Mouse (Mus musculus) liver, embryonic 15.5 days (tissue): ENCODE data around the gene Pbx4. TPM values are rescaled to one million over a fixed set of nuclear protein-coding genes. Genes with fewer than 3 reads are reported as not detected.

ENCODE experiments used
- ATAC-seq: fragments of 200-750 bp; cut with Nextera tagmentation; 2 replicates; pipeline ENCODE4 v1.8.0; 2017; ENCODE audit warnings: moderate number of reproducible peaks, mild to moderate bottlenecking, moderate library complexity; ENCODE audit not compliant: insufficient read depth
- H3K27ac ChIP-seq: fragments of 300-500 bp; sonication (generic); replicated peaks from 2 replicates; pipeline ENCODE4 v1.5.1; 2015; ENCODE audit warnings: mild to moderate bottlenecking, inconsistent platforms
- H3K27me3 ChIP-seq: fragments of 300-500 bp; sonication (generic); 2 replicates; pipeline ENCODE4 v1.6.1; 2015; ENCODE audit warnings: mild to moderate bottlenecking, inconsistent platforms
- H3K36me3 ChIP-seq: fragments of 300-500 bp; sonication (generic); replicated peaks from 2 replicates; pipeline ENCODE4 v1.6.1; 2015; ENCODE audit warnings: moderate library complexity, mild to moderate bottlenecking, inconsistent platforms
- H3K4me1 ChIP-seq: fragments of 300-500 bp; sonication (generic); replicated peaks from 2 replicates; pipeline ENCODE4 v1.6.1; 2015; ENCODE audit warnings: inconsistent platforms
- H3K4me2 ChIP-seq: fragments of 300-500 bp; sonication (generic); 2 replicates; pipeline ENCODE4 v1.6.1; 2015; ENCODE audit warnings: moderate library complexity, mild to moderate bottlenecking, inconsistent platforms
- H3K4me3 ChIP-seq: fragments of 300-500 bp; sonication (generic); replicated peaks from 2 replicates; pipeline ENCODE4 v1.5.1; 2015; ENCODE audit warnings: mild to moderate bottlenecking, inconsistent platforms
- H3K9ac ChIP-seq: fragments of 300-500 bp; sonication (generic); 2 replicates; pipeline ENCODE4 v1.6.1; 2015; ENCODE audit warnings: moderate library complexity, mild to moderate bottlenecking, inconsistent platforms
- H3K9me3 ChIP-seq: fragments of 300-500 bp; sonication (generic); replicated peaks from 2 replicates; pipeline ENCODE4 v1.6.1; 2016; ENCODE audit warnings: inconsistent platforms
- WGBS: fragments of 180-500 bp; shearing (Covaris S2); methylation state at CpG from one replicate; pipeline ENCODE4 v1.1.7; 2015; ENCODE audit warnings: mixed read lengths; ENCODE audit not compliant: insufficient replicate concordance; 5-methylcytosine and 5-hydroxymethylcytosine counted together
- polyA plus RNA-seq: library from polyadenylated mRNA; unstranded; fragments of >200 nt; fragmentation: Nextera tagmentation; extraction: Ambion mirVana; gene quantifications from 2 replicates; pipeline ENCODE4 v1.2.1, GENCODE M21; 2015

The Pbx4 gene
- polyA plus RNA-seq, 1 experiment from 2014 or later, result 2.0 TPM

DNA sequence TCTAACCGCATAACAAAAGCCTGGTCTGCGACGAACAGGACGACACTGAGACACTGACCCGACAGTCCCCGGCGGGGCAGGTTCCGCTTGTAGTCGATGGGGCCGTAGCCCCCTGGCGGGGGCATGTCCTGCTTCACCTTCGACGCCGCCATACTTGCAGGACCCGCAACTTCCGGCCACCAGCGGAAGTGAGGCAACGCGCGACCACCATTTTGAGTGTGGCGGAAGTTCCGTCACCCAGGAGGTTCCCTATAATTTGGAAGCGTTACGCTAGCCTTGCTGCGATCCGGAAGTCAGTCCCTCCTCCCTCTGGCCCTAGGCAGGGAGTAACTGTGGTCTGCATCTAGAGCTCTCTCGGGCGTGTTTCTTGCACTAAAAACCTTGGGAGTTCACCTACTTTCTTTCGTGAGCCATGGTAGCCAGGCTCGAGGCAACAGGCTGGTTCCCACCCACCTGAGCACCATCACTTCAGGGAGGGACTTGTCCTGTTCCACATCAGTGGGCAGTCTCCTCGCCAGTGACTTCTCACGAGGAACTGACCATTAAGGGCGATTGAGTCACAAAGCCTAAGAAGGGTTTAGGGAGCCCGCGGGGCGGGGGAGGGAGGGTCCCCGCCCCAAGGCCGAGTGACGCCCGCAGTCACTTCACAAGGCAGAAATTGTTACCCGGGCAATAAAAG lies 69.3 kb downstream of the Pbx4 start:
- ATAC-seq, result peak; percentile 64
- peak overlapping the region; percentile 96 for H3K27ac ChIP-seq
- H3K4me1 ChIP-seq, result peaks cover 82% of the 10 kb centered on the region
- H3K36me3 ChIP-seq, result peaks cover 8% of the 10 kb centered on the region; the same call in 1 of the 2 replicates
- H3K4me3 ChIP-seq, result peak overlapping the region; percentile 65
- no peaks in the 10 kb centered on the region for H3K9me3 ChIP-seq
- H3K9ac ChIP-seq, result peak overlapping the region; percentile 88
- WGBS, result under 1% methylated on average over 41 of the region's 41 CpGs
- peak overlapping the region; percentile 99 for H3K4me2 ChIP-seq
- H3K27me3 ChIP-seq, result no peaks in the 10 kb centered on the region

- peak; percentile 38 for ATAC-seq
- Histone ChIP-seq H3K9ac (peak within 1 kb of the TSS; percentile 88), H3K27ac (peak within 1 kb of the TSS; percentile 96), H3K36me3 (peaks cover 6% of the 10 kb centered on the region), H3K9me3 (no peaks in the 10 kb centered on the region), H3K4me1 (peaks cover 74% of the 10 kb centered on the region), H3K4me2 (peak within 1 kb of the TSS; percentile 99), H3K27me3 (no peaks in the 10 kb centered on the region), H3K4me3 (peak within 1 kb of the TSS; percentile 65)
- WGBS, result 2% methylated on average over 89 of the region's 89 CpGs
Observed at GRCm38 (mm10) chr8:69902163-69903062, 70.1 kb downstream of the Pbx4 start, which contains the start of the genes Tssk6, Ndufa13 and Yjefn3. Gene Tssk6, plus strand, starts transcription at chr8:69902184. Gene Ndufa13, minus strand, starts transcription at chr8:69902558. Gene Yjefn3, minus strand, starts transcription at chr8:69902712.

DNA sequence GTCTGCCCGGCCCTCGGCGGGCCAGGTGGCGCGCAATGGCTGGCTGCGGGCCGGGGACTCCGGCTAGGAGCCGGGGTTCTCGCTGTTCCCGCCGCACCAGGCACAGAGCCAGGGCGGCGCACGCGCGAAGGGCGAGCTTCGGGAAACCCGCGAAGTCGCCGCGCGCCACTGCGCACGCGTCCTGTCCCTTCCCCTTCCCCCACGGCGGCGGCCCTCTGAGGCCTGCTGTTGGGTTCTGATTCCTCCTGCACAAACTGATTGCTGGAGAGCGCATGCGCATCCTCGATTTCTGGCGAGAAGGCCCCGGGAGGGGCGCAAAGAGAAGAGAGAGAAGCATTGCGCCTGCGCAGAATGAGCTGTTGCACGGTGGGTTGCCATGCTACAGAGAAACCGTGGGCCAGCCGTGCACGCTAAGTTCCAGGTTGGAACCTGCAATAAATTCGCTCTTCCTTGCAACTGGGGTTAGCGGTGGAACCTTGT lies 70.8 kb downstream of the Pbx4 start:
- Histone ChIP-seq H3K9ac (peak overlapping the region; percentile 88), H3K27ac (peak overlapping the region; percentile 96), H3K4me3 (peak overlapping the region; percentile 65), H3K27me3 (no peaks in the 10 kb centered on the region), H3K4me2 (peak overlapping the region; percentile 99), H3K4me1 (peaks cover 67% of the 10 kb centered on the region), H3K36me3 (peaks cover 11% of the 10 kb centered on the region), H3K9me3 (no peaks in the 10 kb centered on the region)
- peak; percentile 84 for ATAC-seq
- WGBS, result under 1% methylated on average over 45 of the region's 45 CpGs

DNA sequence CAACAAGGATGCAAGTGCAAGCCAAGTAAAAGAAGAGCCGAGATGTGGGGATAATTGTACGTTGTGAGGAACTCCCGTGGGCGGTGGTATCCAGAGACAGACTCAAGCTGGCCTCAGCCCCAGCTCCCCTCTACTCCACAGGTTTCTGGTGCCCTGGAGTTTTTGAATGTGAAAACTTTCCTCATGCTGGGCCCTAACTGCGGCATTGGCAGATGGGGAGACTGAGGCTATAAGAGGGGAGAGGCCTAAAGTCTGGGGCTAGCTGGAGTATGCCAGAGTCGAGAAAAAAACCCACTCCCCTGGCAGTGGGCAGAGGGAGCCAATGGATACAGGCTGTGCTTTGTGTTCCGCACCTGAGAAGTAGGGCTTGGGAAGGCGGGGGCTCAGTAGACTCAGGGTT lies 71.8 kb downstream of the Pbx4 start:
- Histone ChIP-seq H3K4me2 (peak overlapping the region; percentile 99), H3K9ac (no peak overlapping the region), H3K9me3 (no peaks in the 10 kb centered on the region), H3K4me1 (peaks cover 58% of the 10 kb centered on the region), H3K27me3 (no peaks in the 10 kb centered on the region), H3K27ac (no peak overlapping the region), H3K36me3 (peaks cover 21% of the 10 kb centered on the region), H3K4me3 (no peak overlapping the region)
- WGBS, result 81% methylated on average over 8 of the region's 8 CpGs
- no peak for ATAC-seq

DNA sequence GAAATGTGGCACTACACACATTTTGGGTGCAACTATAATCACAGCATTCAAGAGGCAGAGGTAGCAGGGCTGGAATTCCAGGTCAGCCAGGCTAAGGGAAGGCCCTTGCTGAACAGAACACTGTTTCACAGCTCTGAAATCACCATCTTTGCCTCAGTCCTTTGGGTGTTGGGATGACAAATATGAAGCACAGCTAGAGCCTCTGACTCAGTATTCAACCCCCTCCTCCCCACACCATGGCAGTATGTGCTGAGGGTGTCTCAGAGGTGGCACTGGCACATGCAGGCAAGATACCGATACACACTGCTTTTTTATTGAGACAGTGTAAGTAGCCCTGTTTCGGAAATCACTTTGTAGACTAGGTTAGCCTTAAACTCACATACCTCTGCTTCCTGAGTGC lies 74.0 kb downstream of the Pbx4 start:
- no peaks in the 10 kb centered on the region for H3K9me3 ChIP-seq
- no peaks in the 10 kb centered on the region for H3K27me3 ChIP-seq
- H3K4me1 ChIP-seq, result peaks cover 42% of the 10 kb centered on the region
- no peak overlapping the region for H3K27ac ChIP-seq
- 88% methylated on average over 2 of the region's 2 CpGs for WGBS
- H3K36me3 ChIP-seq, result peaks cover 43% of the 10 kb centered on the region
- H3K4me3 ChIP-seq, result no peak overlapping the region
- no peak for ATAC-seq
- no peak overlapping the region for H3K4me2 ChIP-seq
- no peak overlapping the region for H3K9ac ChIP-seq

- Histone ChIP-seq H3K36me3 (peaks cover 51% of the 10 kb centered on the region), H3K27ac (0 out of 2 replicates have a peak overlapping the region, but pooled peaks have one; percentile 2), H3K4me1 (peaks cover 39% of the 10 kb centered on the region), H3K4me3 (no peak overlapping the region), H3K9ac (no peak overlapping the region), H3K4me2 (no peak overlapping the region), H3K27me3 (no peaks in the 10 kb centered on the region), H3K9me3 (no peaks in the 10 kb centered on the region)
- WGBS, result 78% methylated on average over 2 of the region's 2 CpGs
- no peak for ATAC-seq
Observed at GRCm38 (mm10) chr8:69907106-69907505, 74.8 kb downstream of the Pbx4 start.

- 84% methylated on average over 13 of the region's 13 CpGs for WGBS
- Histone ChIP-seq H3K27ac (no peak overlapping the region), H3K9me3 (no peaks in the 10 kb centered on the region), H3K27me3 (no peaks in the 10 kb centered on the region), H3K4me2 (no peak overlapping the region), H3K4me1 (0 out of 2 replicates have a peak, but pooled peaks cover 3% of the 10 kb centered on the region), H3K4me3 (no peak overlapping the region), H3K9ac (no peak overlapping the region), H3K36me3 (peaks cover 99% of the 10 kb centered on the region)
- ATAC-seq, result no peak
Observed at GRCm38 (mm10) chr8:69911917-69912316, 79.6 kb downstream of the Pbx4 start.

GRCm38 (mm10) chr8:69912478-69913074 lies 80.3 kb downstream of the Pbx4 start:
- H3K36me3 ChIP-seq, result peaks cover 100% of the 10 kb centered on the region
- WGBS, result 80% methylated on average over 12 of the region's 12 CpGs

DNA sequence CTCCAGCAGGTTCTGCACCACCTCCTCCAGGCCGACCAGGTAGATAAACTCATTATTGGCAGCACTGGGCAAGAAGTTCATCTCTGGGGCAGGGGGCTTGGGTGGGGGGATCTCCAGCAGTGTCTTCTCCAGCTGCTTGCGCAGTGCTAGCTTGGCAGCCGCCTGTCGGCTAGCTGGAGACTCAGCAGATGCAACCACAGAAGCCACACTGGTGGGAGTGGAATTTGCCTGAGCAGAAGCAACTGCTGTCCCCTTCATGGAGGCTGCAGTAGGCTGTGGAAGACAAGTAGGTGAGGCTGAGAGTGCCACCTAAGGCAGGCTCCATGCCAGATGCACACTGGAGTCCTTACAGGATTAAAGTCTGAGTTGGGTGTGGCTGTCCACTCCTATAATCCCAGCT lies 82.2 kb downstream of the Pbx4 start:
- Histone ChIP-seq H3K36me3 (peaks cover 87% of the 10 kb centered on the region), H3K27me3 (no peaks in the 10 kb centered on the region), H3K4me1 (peaks cover 23% of the 10 kb centered on the region), H3K9me3 (no peaks in the 10 kb centered on the region), H3K27ac (no peak overlapping the region), H3K4me2 (no peak overlapping the region), H3K9ac (no peak overlapping the region), H3K4me3 (no peak overlapping the region)
- 68% methylated on average over 4 of the region's 4 CpGs for WGBS
- no peak for ATAC-seq

More at GRCm38 (mm10) chr8:69912478-69913074, 80.3 kb downstream of the Pbx4 start:
- peaks cover 4% of the 10 kb centered on the region; the same call in 1 of the 2 replicates for H3K4me1 ChIP-seq
- ATAC-seq, result no peak
- no peak overlapping the region for H3K27ac ChIP-seq
- no peak overlapping the region for H3K9ac ChIP-seq
- H3K27me3 ChIP-seq, result no peaks in the 10 kb centered on the region
- no peak overlapping the region for H3K4me3 ChIP-seq
- no peak overlapping the region for H3K4me2 ChIP-seq
- H3K9me3 ChIP-seq, result no peaks in the 10 kb centered on the region

DNA sequence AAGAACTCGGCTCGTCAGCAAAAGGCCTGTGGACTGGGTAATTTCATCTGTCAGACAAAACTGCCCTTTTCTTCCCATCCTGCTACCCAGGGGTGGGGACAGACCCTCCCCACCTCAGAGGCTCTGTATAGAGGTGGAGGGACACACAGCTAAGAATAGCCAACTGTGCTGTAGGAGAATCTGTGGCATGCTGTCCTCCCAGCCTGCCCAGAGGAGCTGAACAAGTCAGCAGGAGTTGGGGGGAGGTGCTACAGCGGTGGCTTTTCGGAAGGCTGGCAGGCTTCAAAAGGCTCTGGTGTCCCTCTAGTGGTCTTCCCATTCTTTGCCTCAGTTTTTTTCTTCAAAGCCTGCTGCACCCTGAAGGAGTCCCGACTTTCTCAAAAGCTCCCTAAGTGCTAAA lies 83.5 kb downstream of the Pbx4 start:
- Histone ChIP-seq H3K27me3 (no peaks in the 10 kb centered on the region), H3K36me3 (peaks cover 75% of the 10 kb centered on the region), H3K4me1 (peaks cover 36% of the 10 kb centered on the region), H3K4me2 (no peak overlapping the region), H3K27ac (no peak overlapping the region), H3K9ac (no peak overlapping the region), H3K9me3 (no peaks in the 10 kb centered on the region), H3K4me3 (no peak overlapping the region)
- 64% methylated on average over 5 of the region's 5 CpGs for WGBS
- no peak for ATAC-seq

GRCm38 (mm10) chr8:69918506-69918905 lies 86.2 kb downstream of the Pbx4 start:
- Histone ChIP-seq H3K27me3 (no peaks in the 10 kb centered on the region), H3K4me1 (peaks cover 61% of the 10 kb centered on the region), H3K27ac (no peak overlapping the region), H3K4me2 (no peak overlapping the region), H3K36me3 (peaks cover 47% of the 10 kb centered on the region), H3K4me3 (no peak overlapping the region), H3K9ac (no peak overlapping the region), H3K9me3 (no peaks in the 10 kb centered on the region)
- ATAC-seq, result no peak
